Mouse (Mus musculus): Measurements from ENCODE around the gene Slc16a1.
"Not testable (repeated sequence)": the region's sequence is repeated elsewhere in the genome, so short reads cannot be mapped to it uniquely, and the experiment has no call there.

The Slc16a1 gene

GRCm38 (mm10) chr3:104639749-104640368 is 1.4 kb downstream of the Slc16a1 start:
- DNase-seq, result no peak

- DNase-seq, result no peak
Measured at GRCm38 (mm10) chr3:104640855-104641254, 2.4 kb downstream of the Slc16a1 start.

DNA sequence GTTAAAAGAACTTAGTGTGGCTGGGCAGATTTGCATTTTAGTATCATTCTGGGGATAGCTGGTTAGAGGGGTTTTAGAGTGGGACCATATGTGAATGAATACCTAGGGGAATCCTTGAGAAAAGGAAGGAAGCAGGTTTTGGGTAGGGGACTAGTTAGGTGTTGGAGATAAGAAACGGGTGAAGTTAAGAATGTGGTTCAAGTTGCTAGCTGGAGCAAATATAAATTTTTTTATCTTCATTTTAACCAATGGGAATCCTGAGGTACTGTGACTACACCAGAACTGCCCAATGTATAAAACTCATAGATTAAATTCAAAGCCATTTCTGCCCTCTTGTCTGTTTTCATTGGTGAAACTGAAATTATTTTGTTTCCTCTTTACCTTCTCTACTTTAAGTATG is 2.8 kb downstream of the Slc16a1 start:
- no peak for DNase-seq

GRCm38 (mm10) chr3:104643113-104643512 is 4.6 kb downstream of the Slc16a1 start:
- DNase-seq, result no peak

DNA sequence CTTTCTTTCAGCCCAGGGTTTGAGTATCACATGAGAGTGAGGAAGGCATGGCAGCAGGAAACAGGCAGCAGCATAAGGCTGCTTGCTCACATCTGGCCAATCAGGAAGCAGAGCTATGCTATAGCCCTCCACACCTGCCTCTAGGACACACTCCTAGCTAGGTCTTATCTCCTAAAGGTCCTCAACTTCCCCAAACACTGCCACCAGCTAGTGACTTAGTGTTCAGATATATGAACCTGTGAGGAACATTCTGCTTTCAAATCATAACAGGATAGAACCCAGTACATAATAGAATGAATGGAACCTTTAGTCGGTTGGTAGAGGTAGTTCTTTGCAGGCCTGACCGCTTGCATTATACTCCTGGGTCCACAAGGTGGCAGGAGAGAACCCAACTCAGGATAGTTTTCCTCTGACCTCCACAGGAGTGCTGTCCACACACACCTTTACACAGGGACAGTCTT is 5.4 kb downstream of the Slc16a1 start:
- DNase-seq, result peak; percentile 80 to 83

GRCm38 (mm10) chr3:104644371-104644770 is 5.9 kb downstream of the Slc16a1 start:
- DNase-seq, result no peak

DNA sequence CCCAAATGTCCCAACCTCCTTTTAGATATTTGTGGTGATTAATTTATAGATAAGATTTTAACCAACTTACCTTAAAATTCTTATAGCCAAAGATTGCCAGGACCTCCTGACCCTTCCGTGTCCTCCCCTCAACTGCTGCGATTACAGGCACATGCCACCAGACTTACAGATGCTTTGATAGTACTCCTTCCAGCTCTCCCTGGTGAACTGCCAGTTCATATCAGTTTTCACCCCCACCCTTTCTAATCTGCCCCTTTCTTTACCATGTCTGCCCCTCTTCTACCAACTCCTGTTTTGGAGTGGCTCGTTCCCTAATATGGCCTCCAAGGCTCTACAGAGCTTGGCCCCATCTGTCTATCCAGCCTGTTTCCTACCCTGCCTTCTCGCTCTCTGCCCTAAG is 15.8 kb downstream of the Slc16a1 start:
- no peak for DNase-seq

DNA sequence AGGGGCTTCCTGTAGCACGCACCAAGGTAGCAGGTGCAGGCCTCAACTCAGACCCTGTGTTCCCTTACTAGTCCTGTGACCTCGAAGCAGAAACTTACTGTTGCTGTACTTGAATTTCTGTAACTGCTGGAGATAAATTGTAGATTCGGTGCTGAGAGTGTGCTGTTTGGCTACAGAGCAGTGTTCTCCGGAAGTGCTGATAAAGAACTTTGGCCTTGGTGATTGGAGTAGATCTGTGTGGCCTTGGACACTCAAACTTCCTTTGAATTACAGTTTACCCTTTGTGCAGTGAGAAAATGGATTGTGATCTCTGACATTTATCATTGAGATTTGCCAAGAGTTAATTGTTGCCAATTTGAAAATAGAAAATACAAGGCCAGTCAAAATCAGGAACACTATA is 16.5 kb downstream of the Slc16a1 start:
- DNase-seq, result no peak

- DNase-seq, result no peak
Measured at GRCm38 (mm10) chr3:104658706-104659105, 20.2 kb downstream of the Slc16a1 start.

GRCm38 (mm10) chr3:104659758-104660157 is 21.3 kb downstream of the Slc16a1 start:
- no peak for DNase-seq

DNA sequence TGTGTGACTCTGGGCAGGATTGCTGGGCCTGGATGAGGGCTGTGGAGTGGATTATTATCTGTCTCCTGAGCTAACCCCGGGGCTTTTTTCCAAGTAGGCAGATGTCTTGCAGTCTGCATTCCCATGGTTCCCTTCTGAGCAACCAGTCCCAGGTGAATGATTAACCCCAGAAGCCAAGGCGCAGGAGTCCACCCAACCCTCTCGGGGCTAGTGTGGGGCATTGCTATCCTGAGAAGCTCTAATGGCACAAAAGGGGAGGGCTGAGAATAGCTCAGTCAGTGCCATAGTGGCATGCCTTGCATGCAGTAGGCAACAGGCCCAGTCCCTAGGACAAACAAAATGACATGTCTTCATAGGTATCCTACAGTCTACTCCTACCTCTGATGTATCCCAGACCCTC is 22.1 kb downstream of the Slc16a1 start:
- DNase-seq, result no peak

GRCm38 (mm10) chr3:104662007-104662406 is 23.5 kb downstream of the Slc16a1 start:
- no peak for DNase-seq

DNA sequence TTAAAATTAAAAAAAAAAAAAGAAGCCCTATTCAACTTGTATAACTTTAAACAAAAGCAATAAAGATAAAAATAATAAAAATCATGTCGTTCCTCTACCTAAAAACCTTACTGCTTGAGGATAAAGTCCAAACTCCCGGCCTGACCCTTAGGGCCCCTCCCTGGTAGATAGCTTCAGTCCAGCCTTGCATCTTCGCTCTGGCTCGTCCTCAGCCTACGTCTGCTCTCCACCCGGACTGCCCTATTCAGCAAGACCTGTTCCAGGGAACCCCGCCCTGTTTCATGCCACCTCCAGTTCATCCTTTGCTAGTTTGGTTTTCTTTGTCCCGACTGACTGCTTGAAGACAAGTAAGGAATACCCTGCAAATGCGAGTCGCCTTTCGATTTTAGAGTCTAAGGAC is 24.5 kb downstream of the Slc16a1 start:
- no peak for DNase-seq

GRCm38 (mm10) chr3:104666950-104667349 is 28.5 kb downstream of the Slc16a1 start:
- DNase-seq, result peak; percentile 55 to 59

DNA sequence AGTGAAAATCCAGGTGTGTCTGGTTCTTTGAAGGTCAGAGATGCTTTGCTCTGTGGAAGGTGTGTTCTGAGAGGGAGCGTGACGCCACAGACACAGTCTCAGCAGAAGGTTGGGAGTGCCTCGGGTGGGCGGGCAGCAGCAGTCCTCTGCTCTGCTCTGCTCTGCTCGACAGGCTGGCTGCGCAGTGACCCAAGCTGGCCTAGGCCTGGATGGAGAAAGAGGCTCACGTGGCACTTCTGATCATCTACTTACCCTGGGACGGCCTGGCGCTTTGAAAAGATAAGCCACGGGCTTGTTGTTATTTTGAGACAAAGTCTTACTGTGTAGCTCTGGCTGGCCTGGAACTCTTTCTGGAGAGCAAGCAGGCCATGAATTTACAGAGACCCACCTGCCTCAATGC is 29.0 kb downstream of the Slc16a1 start:
- peak in 1 of 2 experiments; percentile 35 for DNase-seq

DNA sequence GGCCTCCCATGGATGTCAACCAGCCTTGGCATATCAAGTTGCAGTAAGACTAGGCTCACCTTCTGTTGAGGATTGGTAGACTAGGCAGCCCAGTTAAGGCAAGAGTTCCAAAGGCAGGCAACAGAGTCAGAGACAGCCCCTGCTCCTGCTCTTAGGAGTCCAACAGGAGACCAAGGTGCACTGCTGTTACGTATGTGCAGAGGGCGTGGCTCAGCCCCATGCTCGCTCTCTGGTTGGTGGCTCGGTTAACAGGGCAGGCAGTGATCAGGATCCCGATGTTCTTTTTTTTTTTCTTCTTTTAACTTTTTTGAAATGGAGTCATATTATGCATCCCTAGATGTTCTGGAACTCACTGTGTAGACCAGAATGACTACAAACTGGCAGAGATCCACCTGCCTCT is 30.5 kb downstream of the Slc16a1 start:
- DNase-seq, result no peak

DNA sequence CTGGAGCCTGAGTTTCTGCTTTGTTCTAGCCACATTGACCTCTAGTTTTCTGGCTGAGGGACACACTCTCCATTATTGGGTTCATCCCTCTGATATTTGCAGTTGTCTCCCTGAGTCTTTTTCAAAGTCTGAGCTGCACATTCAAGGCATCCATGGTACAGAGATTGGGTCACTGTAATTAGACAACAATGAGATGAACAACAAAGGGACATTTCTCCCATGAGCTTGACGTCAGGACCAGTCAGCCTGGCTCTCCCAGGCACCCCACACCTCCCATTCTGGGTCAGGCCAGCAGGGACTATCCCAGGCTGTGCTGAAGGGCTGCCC is 31.4 kb downstream of the Slc16a1 start:
- DNase-seq, result no peak

- DNase-seq, result not testable (repeated sequence)
Measured at GRCm38 (mm10) chr3:104670183-104671020, 31.9 kb downstream of the Slc16a1 start.

GRCm38 (mm10) chr3:104671543-104671942 is 33.1 kb downstream of the Slc16a1 start:
- peak; percentile 37 to 44 for DNase-seq

DNA sequence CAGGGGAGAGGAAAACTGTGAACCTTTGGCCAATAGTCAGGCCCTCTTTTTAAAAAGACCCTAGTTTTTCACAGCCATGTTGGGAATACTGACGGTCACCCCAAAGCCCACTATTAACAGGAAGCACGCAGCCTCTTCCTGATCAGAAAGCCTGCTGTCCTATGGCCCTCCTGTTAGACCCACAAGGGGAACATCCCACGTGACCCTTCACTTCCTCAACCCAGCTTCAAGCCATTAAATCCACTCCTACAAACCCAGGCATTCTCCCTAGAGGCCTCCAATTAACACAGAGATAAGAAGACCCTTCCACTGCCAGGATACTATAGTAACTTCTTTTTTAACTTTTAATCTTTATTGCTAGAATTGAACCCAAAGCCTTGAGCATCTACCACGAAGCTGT is 33.6 kb downstream of the Slc16a1 start:
- DNase-seq, result no peak

GRCm38 (mm10) chr3:104673642-104674328 is 35.3 kb downstream of the Slc16a1 start:
- DNase-seq, result no peak

GRCm38 (mm10) chr3:104674329-104675220 is 36.1 kb downstream of the Slc16a1 start:
- peak in 1 of 2 experiments; percentile 50 for DNase-seq

Data from cerebellum, postnatal 14 days (tissue).